Mouse (Mus musculus): ENCODE data around the gene Skap1.

DNA sequence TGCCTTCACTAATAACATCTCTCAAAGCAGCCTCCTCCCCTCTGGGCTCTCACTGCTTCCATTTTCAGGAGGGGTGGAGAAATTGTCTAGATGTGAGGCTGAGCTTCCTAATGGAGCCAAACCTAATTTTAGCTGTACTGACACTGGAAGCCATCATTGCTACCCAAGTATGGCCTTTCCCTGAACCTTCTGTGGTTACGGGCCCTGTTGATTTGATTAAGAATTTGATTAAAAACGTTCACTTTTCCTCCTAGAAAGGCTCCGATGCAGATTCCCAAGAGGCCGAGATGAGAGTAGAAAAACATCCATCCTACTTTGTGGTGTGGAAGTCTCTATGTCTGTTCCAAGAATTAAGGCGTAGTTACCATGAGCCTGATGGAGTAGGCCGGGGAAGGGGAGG, 60.1 kb downstream of the Skap1 start:
- no peak for TF ChIP-seq CTCF (conservative IDR thresholded peaks at IDR 0.05; ENCODE audit: low read length)
- TF ChIP-seq NANOG (IDR thresholded peaks at IDR 0.05; ENCODE audit: borderline replicate concordance, low read length) = no peak

All from E14TG2a.4 (cell line).